Mouse (Mus musculus) embryonic fibroblast, embryonic 13.5 days (primary cell): ENCODE data around the gene Myrip. TPM values are rescaled to one million over a fixed set of nuclear protein-coding genes. Genes with fewer than 3 reads are reported as not detected.

Experiments
- H3K27ac ChIP-seq: 2 replicates; pipeline ENCODE4 v1.5.1; 2012; ENCODE audit warnings: low read length, control low read depth, inconsistent platforms; ENCODE audit not compliant: insufficient read depth
- H3K4me1 ChIP-seq: 2 replicates; pipeline ENCODE4 v1.6.1; 2011; ENCODE audit warnings: low read length; ENCODE audit not compliant: control insufficient read depth, insufficient read depth
- H3K4me3 ChIP-seq: 2 replicates; pipeline ENCODE4 v1.5.1; 2011; ENCODE audit warnings: mild to moderate bottlenecking, control low read depth, low read length; ENCODE audit not compliant: insufficient read depth
- CTCF ChIP-seq: IDR thresholded peaks from 2 replicates; pipeline ENCODE4 v1.5.1; 2011; ENCODE audit warnings: mild to moderate bottlenecking, control low read depth, low read length, moderate library complexity, borderline replicate concordance; ENCODE audit not compliant: insufficient read depth
- POLR2A ChIP-seq: IDR thresholded peaks from 2 replicates; pipeline ENCODE4 v1.6.1; 2011; ENCODE audit warnings: low read depth, mild to moderate bottlenecking, control low read depth, low read length, moderate library complexity
- polyA plus RNA-seq: library from polyadenylated mRNA; stranded (reverse); fragments of >200 nt; gene quantifications from 2 replicates; pipeline ENCODE4 v1.2.4, GENCODE M21; 2011; ENCODE audit warnings: low read depth; ENCODE audit not compliant: missing spikeins, insufficient read length

Myrip gene
- polyA plus RNA-seq, 1 experiment, result not detected

DNA sequence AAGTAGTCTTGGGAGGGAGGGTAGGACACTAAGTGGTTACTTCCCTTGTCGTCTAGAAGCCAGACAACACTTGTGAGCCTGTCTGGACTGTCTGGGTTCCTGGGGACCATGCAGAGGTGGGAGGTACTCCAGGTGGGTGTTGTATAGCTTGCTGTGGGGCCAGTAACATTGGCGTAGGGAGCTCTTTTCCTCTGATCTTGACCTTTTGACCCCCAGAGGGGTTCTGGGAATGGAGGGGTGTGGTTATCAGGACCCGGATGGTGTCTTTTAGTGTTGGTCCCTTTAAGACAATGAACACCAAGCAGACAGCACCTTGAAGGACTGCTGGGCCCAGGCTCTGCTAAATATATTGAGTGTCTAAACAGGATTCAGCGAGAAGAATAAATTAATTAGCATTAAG is 36.9 kb downstream of the Myrip start:
- no peak overlapping the region for H3K27ac ChIP-seq
- no peaks in the 10 kb centered on the region for H3K4me1 ChIP-seq
- TF ChIP-seq CTCF, result no peak
- TF ChIP-seq POLR2A, result no peak
- no peak overlapping the region for H3K4me3 ChIP-seq

DNA sequence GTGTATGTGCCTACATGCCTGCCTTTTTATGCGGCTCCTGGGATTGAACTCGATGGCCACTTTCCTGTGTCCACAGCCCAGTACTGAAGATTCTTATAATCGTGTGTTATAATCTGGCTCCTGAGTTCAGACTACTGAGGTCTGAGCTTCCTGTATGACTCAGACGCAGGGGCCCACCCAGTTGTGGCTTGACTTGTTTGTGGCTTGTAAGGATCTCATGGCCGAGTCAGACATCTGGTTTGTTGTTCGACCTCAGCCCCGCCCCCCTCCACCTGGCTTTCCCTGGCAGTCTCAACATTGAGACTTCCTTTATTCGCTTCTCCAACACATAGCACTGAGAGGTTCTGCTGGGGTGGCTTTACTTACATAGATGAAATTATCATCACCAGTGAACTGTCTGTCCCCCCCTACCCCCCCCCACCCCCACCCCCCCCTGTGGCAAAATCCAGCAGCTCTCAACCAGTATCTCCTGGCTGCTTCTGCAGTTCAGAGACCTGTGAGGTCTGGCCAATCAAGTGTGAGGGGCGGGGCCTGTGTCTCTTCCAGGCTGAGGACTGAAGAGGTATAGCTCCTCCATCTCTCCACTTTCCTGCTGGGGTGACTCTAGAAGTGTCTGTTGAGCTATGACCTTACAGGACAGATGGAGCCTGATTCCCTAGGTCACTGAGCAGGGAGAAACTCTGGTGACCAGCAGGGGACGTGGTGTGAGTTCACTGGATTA is 38.8 kb downstream of the Myrip start:
- TF ChIP-seq POLR2A (no peak), CTCF (no peak)
- Histone ChIP-seq H3K4me1 (no peaks in the 10 kb centered on the region), H3K27ac (no peak overlapping the region), H3K4me3 (no peak overlapping the region)

DNA sequence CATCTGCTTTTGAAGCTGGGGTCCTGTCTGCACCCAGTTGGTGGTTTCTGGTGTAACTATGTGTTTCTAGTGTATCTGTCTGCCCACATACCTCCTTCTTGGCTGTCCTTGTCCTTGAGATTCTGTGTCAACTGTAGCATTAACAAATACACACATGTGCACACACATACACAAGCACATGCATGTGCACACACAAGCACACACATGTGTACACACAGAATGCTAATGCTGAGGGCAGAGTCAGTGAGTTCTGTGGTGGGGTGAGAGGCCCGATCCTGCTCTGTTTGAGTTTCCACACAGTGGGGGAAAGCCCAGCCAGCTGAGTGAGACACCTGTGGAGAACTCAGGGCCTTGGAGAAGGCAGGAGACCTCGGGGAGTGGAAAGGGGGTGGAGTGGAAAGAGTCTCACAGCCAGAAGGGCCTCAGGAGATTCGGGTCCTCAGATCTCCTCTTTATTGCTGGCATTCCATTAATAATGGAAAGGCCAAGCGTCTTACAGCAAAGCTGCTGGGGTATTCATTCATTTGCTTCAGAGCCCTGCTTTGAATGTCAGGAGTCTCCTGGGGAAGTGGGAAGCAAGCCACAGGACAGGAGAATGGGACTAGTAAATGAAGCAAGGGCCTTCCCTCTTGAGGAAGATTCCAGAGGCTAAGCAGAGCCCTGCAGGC is 41.9 kb downstream of the Myrip start:
- Histone ChIP-seq H3K27ac (no peak overlapping the region), H3K4me3 (no peak overlapping the region), H3K4me1 (no peaks in the 10 kb centered on the region)
- TF ChIP-seq POLR2A (no peak), CTCF (no peak)

DNA sequence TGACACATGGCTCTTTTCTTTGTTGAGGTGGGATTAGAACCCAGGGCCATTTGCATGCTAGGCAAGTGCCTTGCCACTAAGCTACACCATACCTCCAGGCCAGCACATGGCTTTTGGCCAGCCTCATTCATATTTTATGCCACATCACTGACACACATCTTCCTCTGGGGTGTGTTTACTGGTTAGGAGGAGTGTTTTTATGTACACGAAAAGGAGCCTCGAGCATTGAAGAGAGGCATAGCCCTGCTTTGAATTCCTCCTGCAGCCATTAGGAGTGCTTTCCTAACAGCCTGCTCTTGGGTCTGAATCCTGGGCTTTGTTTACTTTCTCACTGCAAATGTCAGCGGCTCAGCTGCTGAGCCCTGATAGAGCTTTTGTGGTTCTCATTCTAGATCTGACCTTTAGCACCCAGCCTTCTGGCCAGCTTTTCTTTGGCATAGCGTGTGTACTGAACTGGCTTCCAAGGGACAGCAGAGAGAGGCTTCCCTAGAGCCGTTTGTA is 44.4 kb downstream of the Myrip start:
- H3K27ac ChIP-seq, result no peak overlapping the region
- no peaks in the 10 kb centered on the region for H3K4me1 ChIP-seq
- H3K4me3 ChIP-seq, result no peak overlapping the region
- TF ChIP-seq POLR2A (no peak), CTCF (no peak)

DNA sequence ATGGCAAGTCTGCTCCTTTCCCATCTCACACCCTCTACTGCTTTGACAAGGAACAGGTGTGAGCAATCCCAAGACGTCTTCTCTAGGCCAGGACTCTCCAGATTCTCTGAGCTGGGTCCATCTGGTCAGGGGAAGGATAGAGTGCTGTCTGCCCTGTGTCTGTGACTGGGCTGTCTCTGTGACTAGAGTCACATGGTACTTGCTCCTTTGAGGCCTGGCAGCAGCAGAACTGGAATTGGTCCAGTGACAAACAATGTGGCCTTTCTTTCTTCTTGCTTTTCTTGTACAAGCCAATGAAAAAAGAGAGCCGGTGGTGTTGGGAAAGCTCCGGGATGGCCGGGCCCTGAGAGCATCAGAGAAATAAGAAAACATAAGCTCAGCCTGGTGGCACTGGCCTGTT is 47.8 kb downstream of the Myrip start:
- no peak overlapping the region for H3K27ac ChIP-seq
- TF ChIP-seq POLR2A (no peak), CTCF (no peak)
- no peaks in the 10 kb centered on the region for H3K4me1 ChIP-seq
- H3K4me3 ChIP-seq, result no peak overlapping the region

DNA sequence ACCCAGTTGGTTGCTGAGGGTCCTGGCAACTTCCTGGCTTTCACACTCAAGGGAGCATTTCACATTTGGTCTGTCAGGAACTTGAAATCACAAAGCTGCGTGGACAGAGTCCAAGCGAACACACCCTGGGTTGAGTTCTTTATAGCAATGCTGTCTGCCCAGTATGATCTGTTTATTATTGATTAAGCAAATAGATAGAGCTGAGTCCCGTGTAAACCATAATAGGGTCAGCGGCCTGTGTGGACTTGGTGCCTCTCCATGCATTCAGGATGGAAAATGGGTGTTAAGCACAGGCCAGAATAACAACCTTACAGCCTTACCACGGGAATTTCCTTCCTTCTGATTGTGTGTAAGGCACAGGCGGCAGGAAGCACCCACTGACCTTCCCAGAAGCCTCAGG is 49.0 kb downstream of the Myrip start:
- Histone ChIP-seq H3K4me1 (no peaks in the 10 kb centered on the region), H3K4me3 (no peak overlapping the region), H3K27ac (no peak overlapping the region)
- TF ChIP-seq CTCF, result no peak
- no peak for TF ChIP-seq POLR2A

DNA sequence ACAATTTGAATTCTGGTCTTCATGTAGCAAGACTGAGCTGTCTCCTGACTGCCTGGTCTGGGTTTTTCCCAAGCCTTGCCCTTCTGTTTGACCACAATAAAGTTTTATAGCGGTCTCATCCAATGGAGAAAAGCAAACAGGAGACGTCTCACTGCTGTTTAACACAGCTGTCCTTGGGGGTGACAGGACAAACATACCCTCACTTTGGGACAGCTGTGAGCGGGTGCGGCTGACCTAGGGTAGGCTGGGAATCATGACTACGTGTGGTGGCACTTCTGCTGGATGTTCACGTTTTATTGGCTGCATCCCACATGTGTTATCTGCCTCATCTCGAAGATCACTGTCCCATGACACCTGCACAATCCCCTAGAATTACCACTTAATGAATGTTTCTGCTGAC is 49.7 kb downstream of the Myrip start:
- TF ChIP-seq CTCF, result no peak
- no peak for TF ChIP-seq POLR2A
- H3K4me1 ChIP-seq, result no peaks in the 10 kb centered on the region
- H3K4me3 ChIP-seq, result no peak overlapping the region
- no peak overlapping the region for H3K27ac ChIP-seq

DNA sequence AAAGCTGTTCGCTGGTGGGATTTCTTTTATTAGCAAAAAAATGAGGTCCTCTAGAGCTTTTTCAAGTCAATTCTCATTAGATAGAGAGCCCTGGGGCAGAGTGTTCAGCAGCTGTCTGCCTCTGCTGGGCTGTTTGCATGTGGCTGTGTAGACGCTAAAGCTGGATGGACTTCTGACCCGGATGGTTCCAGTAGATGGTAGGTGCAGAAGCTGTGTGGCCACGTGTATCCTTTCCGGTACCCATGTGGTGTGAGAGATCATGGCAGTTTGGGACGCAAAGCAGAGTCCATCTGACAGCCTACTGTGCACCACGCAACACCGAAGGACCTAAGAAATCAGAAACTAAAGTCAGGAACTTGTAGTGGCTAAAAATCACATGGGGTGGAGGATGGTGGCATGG is 50.2 kb downstream of the Myrip start:
- Histone ChIP-seq H3K4me3 (no peak overlapping the region), H3K4me1 (no peaks in the 10 kb centered on the region), H3K27ac (no peak overlapping the region)
- TF ChIP-seq POLR2A, result no peak
- no peak for TF ChIP-seq CTCF

DNA sequence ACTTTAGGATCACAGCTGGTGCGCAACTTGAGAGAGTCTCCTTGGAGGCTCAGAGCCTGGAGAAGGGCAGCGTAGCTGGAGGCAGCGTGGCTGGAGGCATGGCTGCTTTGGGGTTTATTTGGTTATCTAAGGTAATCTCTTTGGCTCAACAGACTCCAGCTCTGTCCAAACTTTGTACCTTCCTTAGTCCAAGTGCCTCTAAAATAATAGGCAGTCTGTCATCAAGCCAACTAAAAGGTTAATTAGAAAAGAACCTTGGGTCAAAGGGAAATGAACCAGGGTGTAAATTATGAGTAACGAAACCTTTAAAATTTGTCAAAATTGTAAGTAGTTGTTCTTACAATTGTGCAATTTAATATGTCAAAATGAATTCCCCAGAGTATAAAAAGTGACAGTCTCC is 51.7 kb downstream of the Myrip start:
- no peak overlapping the region for H3K4me3 ChIP-seq
- no peak overlapping the region for H3K27ac ChIP-seq
- H3K4me1 ChIP-seq, result no peaks in the 10 kb centered on the region
- TF ChIP-seq CTCF (no peak), POLR2A (no peak)

DNA sequence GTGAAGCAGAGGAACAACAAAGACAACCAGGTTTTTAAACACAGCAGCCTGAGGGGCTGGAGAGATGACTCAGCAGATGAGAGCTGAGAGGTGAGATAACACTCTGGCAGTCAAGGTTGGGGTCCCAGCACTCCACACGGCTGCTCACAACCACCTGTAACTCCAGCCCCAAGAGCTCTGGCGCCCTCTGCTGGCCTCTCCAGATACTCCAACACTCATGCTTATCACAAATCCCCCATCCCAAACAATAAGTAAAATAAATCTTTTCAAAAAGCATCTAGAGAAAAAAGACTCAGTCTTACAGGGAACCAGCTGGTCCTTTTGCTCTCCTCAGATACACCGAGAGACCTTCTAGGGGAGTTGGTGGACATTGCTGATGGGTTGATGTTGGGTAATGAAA is 52.7 kb downstream of the Myrip start:
- no peak overlapping the region for H3K4me3 ChIP-seq
- H3K4me1 ChIP-seq, result no peaks in the 10 kb centered on the region
- H3K27ac ChIP-seq, result no peak overlapping the region
- TF ChIP-seq CTCF (no peak), POLR2A (no peak)
